ENCODE assay signal across 8 mouse cellular contexts in the genomic region with DNA sequence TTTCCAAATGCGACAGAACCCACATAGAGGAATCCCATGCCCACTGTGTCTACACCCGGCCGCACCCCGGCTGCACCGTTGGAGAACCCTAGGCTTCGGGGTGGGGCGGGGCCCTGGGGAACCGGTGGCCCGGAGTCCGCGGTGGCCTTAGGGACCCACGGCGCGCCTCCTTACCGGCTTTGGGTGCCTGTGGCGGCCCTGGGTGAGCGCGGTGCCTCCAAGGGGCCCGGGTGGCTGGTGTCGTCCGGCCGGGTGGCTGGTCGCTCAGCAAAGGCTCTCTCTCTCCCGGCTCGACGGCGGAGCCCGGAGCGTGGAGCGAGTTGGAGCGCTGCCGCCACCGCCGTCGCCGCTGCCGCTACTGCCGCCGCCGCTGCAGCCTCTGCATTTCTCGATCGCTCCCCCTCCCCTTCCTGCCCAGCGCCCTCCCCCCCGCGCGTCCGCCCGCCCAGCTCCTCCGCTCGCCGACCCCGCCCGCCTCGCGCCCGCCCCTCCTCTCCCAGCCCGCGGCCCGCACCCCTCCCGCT. TPM values are rescaled to one million over a fixed set of nuclear protein-coding genes. Genes with fewer than 3 reads are reported as not detected.
DNase-seq lines count a peak whose midpoint lies in the region; ATAC-seq and TF ChIP-seq lines count a peak whose summit lies in the region.

A gene (minus strand): TSS at position 387 of the 524 bp plus-strand sequence.

- peaks cover 5% of the 10 kb centered on the region; the same call in 1 of the 2 replicates for H3K27me3 ChIP-seq in E14TG2a.4 (ENCODE audit: insufficient read depth, low read length)
- H3K27me3 ChIP-seq in forebrain, postnatal 0 days (ENCODE audit: insufficient read depth, low read length), result no peaks in the 10 kb centered on the region
- H3K27me3 ChIP-seq in hindbrain, embryonic 10.5 days (ENCODE audit: insufficient read depth, poor library complexity, severe bottlenecking), result 0 out of 2 replicates have a peak, but pooled peaks cover 1% of the 10 kb centered on the region

- peaks cover 23% of the 10 kb centered on the region for H3K36me3 ChIP-seq in E14TG2a.4 (ENCODE audit: insufficient read depth, low read length)
- no peaks in the 10 kb centered on the region for H3K36me3 ChIP-seq in forebrain, postnatal 0 days (ENCODE audit: insufficient read depth)
- H3K36me3 ChIP-seq in hindbrain, embryonic 10.5 days, result peaks cover 20% of the 10 kb centered on the region

- H3K4me3 ChIP-seq in E14TG2a.4 (replicated peaks; ENCODE audit: low read length), result peak within 1 kb of the TSS; percentile 95
- peak within 1 kb of the TSS; percentile 84 for H3K4me3 ChIP-seq in forebrain, postnatal 0 days (ENCODE audit: low read depth, low read length)
- peak within 1 kb of the TSS; percentile 97 for H3K4me3 ChIP-seq in hindbrain, embryonic 10.5 days

- H3K4me1 ChIP-seq in E14TG2a.4 (replicated peaks; ENCODE audit: low read depth, low read length), result peaks cover 25% of the 10 kb centered on the region
- peaks cover 18% of the 10 kb centered on the region for H3K4me1 ChIP-seq in forebrain, postnatal 0 days (ENCODE audit: insufficient read depth)
- H3K4me1 ChIP-seq in hindbrain, embryonic 10.5 days (replicated peaks), result peaks cover 65% of the 10 kb centered on the region

- 2% methylated on average over 44 of the region's 60 CpGs for WGBS in forebrain, postnatal 0 days
- WGBS in hindbrain, embryonic 10.5 days, result under 1% methylated on average over 50 of the region's 60 CpGs

- no peak for TF ChIP-seq CTCF in E14TG2a.4 (conservative IDR thresholded peaks at IDR 0.05; ENCODE audit: low read length)
- TF ChIP-seq CTCF in forebrain, postnatal 0 days (IDR thresholded peaks at IDR 0.05; ENCODE audit: low read depth), result no peak

- peak within 1 kb of the TSS; percentile 64 for H3K4me2 ChIP-seq in forebrain, postnatal 0 days (ENCODE audit: low read depth)

- peak within 1 kb of the TSS; percentile 100 for H3K9ac ChIP-seq in forebrain, postnatal 0 days

- H3K27ac ChIP-seq in forebrain, postnatal 0 days (ENCODE audit: low read depth, low read length), result peak within 1 kb of the TSS; percentile 100
- peak within 1 kb of the TSS; percentile 99 for H3K27ac ChIP-seq in hindbrain, embryonic 10.5 days

- peak; percentile 76 for DNase-seq in brain, adult 2 months (ENCODE audit: low read depth, low spot score)
- peak; percentile 91 for DNase-seq in forebrain, postnatal 0 days
- DNase-seq in hindbrain, embryonic 10.5 days (ENCODE audit: low spot score), result peak; percentile 86
- peak; percentile 74 to 76 for DNase-seq in layer of hippocampus, postnatal 36 days
- peak; percentile 69 to 80 for DNase-seq in lung, postnatal 4 days
- peak; percentile 65 to 67 for DNase-seq in right cerebral cortex, adult 2 months (ENCODE audit: low spot score in 2 of 2)
- peak; percentile 37 to 52 for DNase-seq in urinary bladder, postnatal 36 days (ENCODE audit: low spot score in 2 of 2)

- peak; percentile 54 for ATAC-seq in forebrain, postnatal 0 days

- H3K9me3 ChIP-seq in E14TG2a.4 (ENCODE audit: low read length), result peaks cover 5% of the 10 kb centered on the region; the same call in 1 of the 2 replicates
- H3K9me3 ChIP-seq in forebrain, postnatal 0 days (ENCODE audit: low read length), result no peaks in the 10 kb centered on the region
- no peaks in the 10 kb centered on the region for H3K9me3 ChIP-seq in hindbrain, embryonic 10.5 days

RNA-seq across cellular contexts. Expression of the gene that starts here (rescaled TPM):
- 1,159 and 1,218 TPM in 2 replicates for total RNA-seq in forebrain, postnatal 0 days (2014; rRNA removed)
- polyA plus RNA-seq in forebrain, postnatal 0 days (2015; fragmentation: Nextera tagmentation; extraction: Ambion mirVana), result 485 and 513 TPM in 2 replicates
- 48.6 and 77.4 TPM in 2 replicates for polyA plus RNA-seq in hindbrain, embryonic 10.5 days (2016; fragmentation: Nextera tagmentation; extraction: Ambion mirVana)
- 100 to 1,000 TPM; 596 to 663 TPM for total RNA-seq in layer of hippocampus, postnatal 36 days (2021)

Comparison
In these comparisons a context has a peak if more than half of its experiments do, and no peak if none do; other contexts are left out.
1. Peak in every context shown above with its lines: DNase-seq, ATAC-seq, H3K4me3 ChIP-seq and H3K27ac ChIP-seq.